Mouse (Mus musculus) heart, embryonic 12.5 days (tissue): ENCODE results near the gene Pitpnb. TPM values are rescaled to one million over a fixed set of nuclear protein-coding genes. Genes with fewer than 3 reads are reported as not detected.
A peak's percentile ranks its signal among the peaks of the same experiment; 100 is the strongest.

Experiments used
- ATAC-seq: fragments of 200-750 bp; cut with Nextera tagmentation; 2 replicates; pipeline ENCODE4 v1.8.0; 2017; ENCODE audit warnings: moderate TSS enrichment, moderate library complexity; ENCODE audit not compliant: insufficient number of reproducible peaks, low FRiP score
- H3K27ac ChIP-seq: fragments of 300-500 bp; sonication (generic); 2 replicates; pipeline ENCODE4 v1.5.1; 2016; ENCODE audit warnings: mild to moderate bottlenecking, moderate library complexity; ENCODE audit not compliant: poor library complexity, severe bottlenecking
- H3K27me3 ChIP-seq: fragments of 300-500 bp; sonication (generic); replicated peaks from 2 replicates; pipeline ENCODE4 v1.6.1; 2016; ENCODE audit warnings: mild to moderate bottlenecking, moderate library complexity
- H3K36me3 ChIP-seq: fragments of 300-500 bp; sonication (generic); 2 replicates; pipeline ENCODE4 v1.6.1; 2016; ENCODE audit warnings: mild to moderate bottlenecking, moderate library complexity
- H3K4me1 ChIP-seq: fragments of 300-500 bp; sonication (generic); replicated peaks from 2 replicates; pipeline ENCODE4 v1.6.1; 2016; ENCODE audit warnings: mild to moderate bottlenecking
- H3K4me2 ChIP-seq: fragments of 300-500 bp; sonication (generic); 2 replicates; pipeline ENCODE4 v1.6.1; 2016; ENCODE audit warnings: mild to moderate bottlenecking, moderate library complexity
- H3K4me3 ChIP-seq: fragments of 300-500 bp; sonication (generic); 2 replicates; pipeline ENCODE4 v1.5.1; 2016; ENCODE audit warnings: mild to moderate bottlenecking
- H3K9ac ChIP-seq: fragments of 300-500 bp; sonication (generic); 2 replicates; pipeline ENCODE4 v1.6.1; 2016; ENCODE audit warnings: mild to moderate bottlenecking, moderate library complexity
- H3K9me3 ChIP-seq: fragments of 300-500 bp; sonication (generic); replicated peaks from 2 replicates; pipeline ENCODE4 v1.6.1; 2016; ENCODE audit warnings: mild to moderate bottlenecking, moderate library complexity
- WGBS: fragments of 180-500 bp; shearing (Covaris S2); methylation state at CpG from one replicate; pipeline ENCODE4 v1.1.7; 2016; 5-methylcytosine and 5-hydroxymethylcytosine counted together
- polyA plus RNA-seq: library from polyadenylated mRNA; unstranded; fragments of >200 nt; fragmentation: Nextera tagmentation; extraction: Ambion mirVana; gene quantifications from 2 replicates; pipeline ENCODE4 v1.2.1, GENCODE M21; 2016

The Pitpnb gene
- 79.9 and 84.3 TPM in 2 replicates for polyA plus RNA-seq

- WGBS: under 1% methylated on average over 75 of the region's 78 CpGs
- Histone ChIP-seq H3K36me3 (peaks cover 17% of the 10 kb centered on the region), H3K4me1 (peaks cover 14% of the 10 kb centered on the region), H3K4me3 (peak within 1 kb of the TSS; percentile 91), H3K27me3 (no peaks in the 10 kb centered on the region), H3K9ac (peak within 1 kb of the TSS; percentile 97), H3K27ac (peak within 1 kb of the TSS; percentile 77), H3K4me2 (peak within 1 kb of the TSS; percentile 78), H3K9me3 (0 out of 2 replicates have a peak, but pooled peaks cover 9% of the 10 kb centered on the region)
- ATAC-seq: peak; percentile 96
These were observed at the start of gene Pitpnb for GRCm38 (mm10) chr5:111330417-111331098. Gene Pitpnb (plus strand): TSS chr5:111330763.

- Histone ChIP-seq H3K4me3 (no peak overlapping the region), H3K27ac (no peak overlapping the region), H3K9me3 (no peaks in the 10 kb centered on the region), H3K9ac (no peak overlapping the region), H3K4me1 (peaks cover 13% of the 10 kb centered on the region; the same call in 1 of the 2 replicates), H3K36me3 (peaks cover 71% of the 10 kb centered on the region), H3K27me3 (peaks cover 42% of the 10 kb centered on the region), H3K4me2 (no peak overlapping the region)
- no peak for ATAC-seq
- 80% methylated on average over 19 of the region's 19 CpGs for WGBS
These were observed 46.0 kb upstream of the Pitpnb start for GRCm38 (mm10) chr5:111284420-111285175.

GRCm38 (mm10) chr5:111287571-111287970 lies 43.0 kb upstream of the Pitpnb start:
- Histone ChIP-seq H3K4me1 (no peaks in the 10 kb centered on the region), H3K9me3 (no peaks in the 10 kb centered on the region), H3K4me2 (no peak overlapping the region), H3K9ac (no peak overlapping the region), H3K27ac (no peak overlapping the region), H3K27me3 (peaks cover 40% of the 10 kb centered on the region), H3K36me3 (peaks cover 47% of the 10 kb centered on the region), H3K4me3 (no peak overlapping the region)
- ATAC-seq: no peak
- 63% methylated on average over 5 of the region's 5 CpGs for WGBS

GRCm38 (mm10) chr5:111288486-111288885 lies 42.1 kb upstream of the Pitpnb start:
- Histone ChIP-seq H3K4me3 (no peak overlapping the region), H3K36me3 (peaks cover 38% of the 10 kb centered on the region), H3K27me3 (peaks cover 31% of the 10 kb centered on the region), H3K4me2 (no peak overlapping the region), H3K27ac (no peak overlapping the region), H3K9ac (no peak overlapping the region), H3K9me3 (no peaks in the 10 kb centered on the region), H3K4me1 (no peaks in the 10 kb centered on the region)
- 86% methylated on average over 11 of the region's 11 CpGs for WGBS
- no peak for ATAC-seq

GRCm38 (mm10) chr5:111290071-111290470 lies 40.5 kb upstream of the Pitpnb start:
- Histone ChIP-seq H3K4me2 (no peak overlapping the region), H3K4me1 (no peaks in the 10 kb centered on the region), H3K27me3 (peaks cover 16% of the 10 kb centered on the region), H3K4me3 (no peak overlapping the region), H3K36me3 (peaks cover 24% of the 10 kb centered on the region), H3K9ac (no peak overlapping the region), H3K27ac (no peak overlapping the region), H3K9me3 (no peaks in the 10 kb centered on the region)
- ATAC-seq: no peak
- 88% methylated on average over 11 of the region's 11 CpGs for WGBS

GRCm38 (mm10) chr5:111291639-111292038 lies 38.9 kb upstream of the Pitpnb start:
- no peak overlapping the region for H3K4me3 ChIP-seq
- H3K27ac ChIP-seq: no peak overlapping the region
- no peak for ATAC-seq
- no peaks in the 10 kb centered on the region for H3K9me3 ChIP-seq
- WGBS: 34% methylated on average over 10 of the region's 10 CpGs
- peaks cover 8% of the 10 kb centered on the region for H3K36me3 ChIP-seq
- peak overlapping the region; percentile 37 for H3K4me2 ChIP-seq
- no peaks in the 10 kb centered on the region for H3K4me1 ChIP-seq
- H3K9ac ChIP-seq: no peak overlapping the region
- peaks cover under 1% of the 10 kb centered on the region; the same call in 1 of the 2 replicates for H3K27me3 ChIP-seq

GRCm38 (mm10) chr5:111297801-111298200 lies 32.8 kb upstream of the Pitpnb start:
- no peak overlapping the region for H3K9ac ChIP-seq
- WGBS: 70% methylated on average over 5 of the region's 5 CpGs
- no peak overlapping the region for H3K27ac ChIP-seq
- H3K4me1 ChIP-seq: peaks cover 10% of the 10 kb centered on the region
- H3K9me3 ChIP-seq: no peaks in the 10 kb centered on the region
- no peak for ATAC-seq
- H3K36me3 ChIP-seq: no peaks in the 10 kb centered on the region
- H3K27me3 ChIP-seq: peaks cover 12% of the 10 kb centered on the region; the same call in 1 of the 2 replicates
- no peak overlapping the region for H3K4me2 ChIP-seq
- no peak overlapping the region for H3K4me3 ChIP-seq

GRCm38 (mm10) chr5:111298706-111299105 lies 31.9 kb upstream of the Pitpnb start:
- no peak overlapping the region for H3K4me3 ChIP-seq
- H3K27me3 ChIP-seq: peaks cover 12% of the 10 kb centered on the region; the same call in 1 of the 2 replicates
- H3K4me1 ChIP-seq: peaks cover 10% of the 10 kb centered on the region
- no peak overlapping the region for H3K9ac ChIP-seq
- H3K4me2 ChIP-seq: no peak overlapping the region
- 50% methylated on average over 7 of the region's 7 CpGs for WGBS
- no peaks in the 10 kb centered on the region for H3K9me3 ChIP-seq
- no peak overlapping the region for H3K27ac ChIP-seq
- ATAC-seq: no peak
- H3K36me3 ChIP-seq: no peaks in the 10 kb centered on the region

- Histone ChIP-seq H3K4me1 (peaks cover 10% of the 10 kb centered on the region), H3K27ac (no peak overlapping the region), H3K4me3 (no peak overlapping the region), H3K27me3 (peaks cover 12% of the 10 kb centered on the region; the same call in 1 of the 2 replicates), H3K9me3 (peaks cover 6% of the 10 kb centered on the region; the same call in 1 of the 2 replicates), H3K36me3 (no peaks in the 10 kb centered on the region), H3K4me2 (no peak overlapping the region), H3K9ac (no peak overlapping the region)
- 60% methylated on average over 8 of the region's 8 CpGs for WGBS
- ATAC-seq: no peak
These were observed 29.8 kb upstream of the Pitpnb start for GRCm38 (mm10) chr5:111300776-111301175.

GRCm38 (mm10) chr5:111301736-111302135 lies 28.8 kb upstream of the Pitpnb start:
- 65% methylated on average over 7 of the region's 7 CpGs for WGBS
- Histone ChIP-seq H3K4me3 (no peak overlapping the region), H3K4me1 (peaks cover 10% of the 10 kb centered on the region), H3K4me2 (no peak overlapping the region), H3K27ac (no peak overlapping the region), H3K9ac (no peak overlapping the region), H3K36me3 (no peaks in the 10 kb centered on the region), H3K27me3 (peaks cover 12% of the 10 kb centered on the region; the same call in 1 of the 2 replicates), H3K9me3 (peaks cover 6% of the 10 kb centered on the region; the same call in 1 of the 2 replicates)
- no peak for ATAC-seq

GRCm38 (mm10) chr5:111304730-111305129 lies 25.8 kb upstream of the Pitpnb start:
- Histone ChIP-seq H3K9me3 (peaks cover 6% of the 10 kb centered on the region; the same call in 1 of the 2 replicates), H3K4me2 (no peak overlapping the region), H3K9ac (no peak overlapping the region), H3K4me1 (peaks cover 10% of the 10 kb centered on the region), H3K36me3 (no peaks in the 10 kb centered on the region), H3K27ac (no peak overlapping the region), H3K27me3 (peaks cover 8% of the 10 kb centered on the region; the same call in 1 of the 2 replicates), H3K4me3 (no peak overlapping the region)
- WGBS: 88% methylated on average over 3 of the region's 3 CpGs
- no peak for ATAC-seq
